Mouse (Mus musculus) forebrain, embryonic 12.5 days (tissue): ENCODE measurements at regions not wholly inside any gene's neighbourhood (a gene's known extent, or its start where the extent isn't known, plus 50 kb on each side); places are given as distances from the start of the nearest gene placed in this dataset.

Experiments used
- ATAC-seq: fragments of 200-750 bp; cut with Nextera tagmentation; 2 replicates; pipeline ENCODE4 v1.8.0; 2017; ENCODE audit warnings: moderate TSS enrichment; ENCODE audit not compliant: low FRiP score
- H3K27ac ChIP-seq: fragments of 300-500 bp; sonication (generic); 2 replicates; pipeline ENCODE4 v1.5.1; 2016; ENCODE audit warnings: mild to moderate bottlenecking
- H3K27me3 ChIP-seq: fragments of 300-500 bp; sonication (generic); 2 replicates; pipeline ENCODE4 v1.6.1; 2016; ENCODE audit warnings: mild to moderate bottlenecking
- H3K36me3 ChIP-seq: fragments of 300-500 bp; sonication (generic); replicated peaks from 2 replicates; pipeline ENCODE4 v1.6.1; 2016; ENCODE audit warnings: mild to moderate bottlenecking
- H3K4me1 ChIP-seq: fragments of 300-500 bp; sonication (generic); 2 replicates; pipeline ENCODE4 v1.6.1; 2016
- H3K4me2 ChIP-seq: fragments of 300-500 bp; sonication (generic); 2 replicates; pipeline ENCODE4 v1.6.1; 2016; ENCODE audit warnings: mild to moderate bottlenecking, moderate library complexity
- H3K4me3 ChIP-seq: fragments of 300-500 bp; sonication (generic); replicated peaks from 2 replicates; pipeline ENCODE4 v1.5.1; 2016; ENCODE audit warnings: mild to moderate bottlenecking
- H3K9ac ChIP-seq: fragments of 300-500 bp; sonication (generic); 2 replicates; pipeline ENCODE4 v1.6.1; 2016; ENCODE audit warnings: mild to moderate bottlenecking
- H3K9me3 ChIP-seq: fragments of 300-500 bp; sonication (generic); 2 replicates; pipeline ENCODE4 v1.6.1; 2016
- WGBS: fragments of 180-500 bp; shearing (Covaris S2); methylation state at CpG from one replicate; pipeline ENCODE4 v1.1.7; 2016; 5-methylcytosine and 5-hydroxymethylcytosine counted together

DNA sequence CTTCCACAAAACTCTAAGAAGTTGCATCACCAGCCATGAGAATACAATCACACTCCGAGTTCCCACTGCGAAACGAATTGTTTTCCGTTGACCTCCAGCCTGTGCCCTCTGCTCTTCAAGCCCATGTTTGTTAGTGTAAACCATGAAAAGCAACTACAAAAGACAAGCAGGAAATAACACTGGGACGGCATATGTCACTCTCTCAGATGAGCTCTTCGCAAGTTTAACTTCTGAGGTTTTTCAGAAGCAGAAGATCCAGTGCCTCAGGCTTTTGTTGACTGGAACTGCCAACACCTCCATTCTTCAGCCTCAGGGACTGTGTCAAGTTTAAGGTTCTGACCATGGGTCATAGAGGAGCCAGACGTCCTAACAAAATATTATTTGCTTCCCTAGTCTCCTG is 50.2 kb upstream of the Lmcd1 start:
- no peaks in the 10 kb centered on the region for H3K4me1 ChIP-seq
- no peaks in the 10 kb centered on the region for H3K9me3 ChIP-seq
- no peak overlapping the region for H3K4me3 ChIP-seq
- no peak for ATAC-seq
- H3K4me2 ChIP-seq = no peak overlapping the region
- H3K27me3 ChIP-seq = no peaks in the 10 kb centered on the region
- no peak overlapping the region for H3K9ac ChIP-seq
- 89% methylated on average over 7 of the region's 7 CpGs for WGBS
- no peak overlapping the region for H3K27ac ChIP-seq
- no peaks in the 10 kb centered on the region for H3K36me3 ChIP-seq
